Mouse (Mus musculus): ENCODE data around the gene Gm43064.
"Not testable (repeated sequence)": the region's sequence is repeated elsewhere in the genome, so short reads cannot be mapped to it uniquely, and the experiment has no call there.

Gm43064 gene

DNA sequence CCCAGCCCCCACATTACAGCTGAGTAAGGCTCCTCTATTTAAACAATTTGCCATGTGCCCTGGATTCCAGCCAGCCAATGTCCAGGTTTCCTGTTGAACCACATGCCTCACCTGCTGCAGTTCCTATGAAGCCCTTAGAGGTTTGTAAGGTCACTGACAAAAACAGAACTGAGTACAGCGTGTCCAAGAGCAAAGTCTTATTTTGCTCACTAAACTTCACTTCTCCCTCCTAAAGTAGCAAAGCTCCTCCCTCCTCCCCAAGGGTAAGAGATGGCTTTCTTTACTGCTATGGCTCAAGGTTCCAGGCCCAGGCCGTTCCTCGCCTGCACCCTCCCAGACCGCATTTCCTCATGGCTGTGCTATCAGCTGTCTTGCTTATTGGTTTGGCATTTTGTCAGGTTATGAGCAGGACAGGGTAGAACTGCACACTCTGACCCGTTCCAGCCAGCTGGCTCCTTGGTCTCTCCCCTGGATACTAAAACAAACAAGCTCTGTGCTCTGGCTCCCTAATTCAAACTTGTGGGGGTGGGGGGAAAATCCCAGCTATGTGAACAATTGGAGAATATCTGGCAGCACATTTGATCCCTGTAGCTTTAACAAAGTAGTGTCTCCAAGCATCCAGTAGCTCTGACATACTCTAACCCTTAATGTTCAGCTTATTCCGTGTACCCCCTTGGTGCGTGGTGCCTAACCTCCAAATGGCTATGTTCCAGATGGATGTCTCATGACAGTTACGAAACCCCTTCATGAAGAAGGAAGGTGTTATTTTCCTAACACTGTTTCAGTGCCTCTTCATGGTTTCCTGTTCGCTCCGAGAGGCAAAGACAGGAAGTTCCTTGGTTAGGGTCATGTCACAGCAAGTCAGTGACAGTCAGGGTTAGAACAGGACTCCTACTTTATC is 7.5 kb upstream of the Gm43064 start:
- peak; percentile 64 to 76 for DNase-seq (ENCODE audit: low spot score in 2 of 2)

DNA sequence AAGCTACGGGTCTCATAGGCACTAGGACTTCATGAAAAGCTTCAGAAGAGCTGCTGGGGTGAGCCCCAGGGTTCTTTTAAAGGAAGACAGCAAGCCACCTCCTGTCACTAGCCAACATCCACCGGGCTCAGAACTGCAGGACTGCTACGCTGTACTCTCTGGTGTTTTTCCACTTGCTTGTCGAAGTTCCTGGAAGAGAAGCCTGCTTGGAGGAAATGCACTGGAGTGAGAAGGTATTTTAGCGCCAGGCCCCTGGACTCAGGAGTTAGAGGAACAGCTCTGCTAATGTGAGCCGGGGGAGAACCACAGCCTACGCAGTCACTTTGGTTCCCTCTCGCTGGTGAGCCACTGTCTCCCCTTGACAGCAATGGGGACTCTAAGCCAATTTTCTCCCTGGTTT is 6.5 kb upstream of the Gm43064 start:
- DNase-seq (ENCODE audit: low spot score in 2 of 2), result peak in 1 of 2 experiments; percentile 34

- DNase-seq (ENCODE audit: low spot score in 2 of 2), result no peak
Measured at GRCm38 (mm10) chr3:103805671-103806070, 3.7 kb upstream of the Gm43064 start.

DNA sequence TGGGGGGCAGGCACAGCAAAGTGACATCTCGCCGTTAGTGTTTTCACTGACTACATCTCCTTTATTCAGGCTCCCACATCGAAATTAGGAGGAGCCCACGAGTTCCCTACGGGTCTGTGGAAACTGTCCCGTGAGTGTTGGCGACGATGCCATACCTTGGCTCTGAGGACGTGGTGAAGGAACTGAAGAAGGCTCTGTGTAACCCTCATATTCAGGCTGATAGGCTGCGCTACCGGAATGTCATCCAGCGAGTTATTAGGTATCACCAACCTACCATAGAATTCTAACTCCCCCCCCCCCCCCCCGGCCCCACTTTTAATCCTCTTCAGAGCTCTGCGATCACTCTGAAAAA is 402 bp downstream of the Gm43064 start:
- DNase-seq (ENCODE audit: low spot score in 2 of 2), result no peak

DNA sequence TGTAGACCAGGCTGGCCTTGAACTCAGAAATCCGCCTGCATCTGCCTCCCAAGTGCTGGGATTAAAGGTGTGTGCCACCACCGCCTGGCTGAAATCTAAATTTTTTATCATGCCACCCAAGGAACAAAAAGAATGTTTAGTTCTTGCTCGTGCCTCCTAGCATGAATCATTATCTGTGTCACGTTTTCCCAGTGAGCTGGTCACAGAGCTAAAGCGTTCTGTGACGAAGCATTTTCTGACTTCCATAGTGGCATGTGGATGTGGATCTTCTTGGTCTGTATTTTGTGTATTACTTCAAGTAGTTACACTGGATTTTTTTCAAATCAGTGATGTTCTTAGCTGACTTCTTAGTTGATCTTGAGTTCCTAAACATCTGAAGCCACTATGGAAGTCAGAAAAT is 1.6 kb downstream of the Gm43064 start:
- DNase-seq (ENCODE audit: low spot score in 2 of 2), result no peak

DNA sequence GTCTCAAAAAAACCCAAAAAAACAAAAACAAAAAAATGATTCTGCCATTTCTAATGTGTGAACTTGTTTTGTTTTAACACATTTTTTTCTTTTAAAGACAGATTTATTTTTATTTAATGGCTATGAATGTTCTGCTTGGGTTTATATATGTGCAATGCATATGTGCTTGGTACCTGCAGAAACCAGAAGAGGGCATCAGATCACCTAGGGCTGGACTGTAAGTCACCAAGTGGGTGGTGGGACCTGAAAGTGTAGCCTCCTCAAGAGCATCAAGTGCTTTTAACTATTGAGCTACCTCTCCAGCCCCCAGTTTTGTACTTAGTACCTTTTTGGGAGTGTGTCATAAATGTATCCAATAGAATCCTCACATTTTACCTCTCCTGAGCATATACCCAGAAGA is 18.2 kb downstream of the Gm43064 start:
- no peak for DNase-seq (ENCODE audit: low spot score in 2 of 2)

GRCm38 (mm10) chr3:103829036-103829435 is 19.7 kb downstream of the Gm43064 start:
- DNase-seq (ENCODE audit: low spot score in 2 of 2), result no peak

DNA sequence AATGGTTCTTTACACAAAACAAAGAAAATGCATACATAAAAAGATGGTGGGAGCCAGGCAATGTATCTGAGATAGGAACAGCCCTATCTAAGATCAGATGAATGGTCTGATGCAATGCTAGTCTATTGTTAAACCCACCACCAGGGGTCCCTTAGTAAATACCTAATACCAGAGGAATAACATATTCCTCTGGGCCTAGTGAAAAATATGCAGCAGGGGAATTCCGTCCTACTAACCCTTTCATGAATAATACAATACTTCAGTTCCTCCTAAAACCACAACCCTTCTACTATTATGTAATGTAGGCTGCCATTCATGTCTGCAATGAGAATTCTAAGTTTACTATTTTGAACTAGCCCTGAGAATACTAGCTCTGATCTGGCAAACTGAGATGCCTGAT is 21.3 kb downstream of the Gm43064 start:
- DNase-seq (ENCODE audit: low spot score in 2 of 2), result not testable (repeated sequence)

- DNase-seq (ENCODE audit: low spot score in 2 of 2), result no peak
Measured at GRCm38 (mm10) chr3:103831146-103831545, 21.8 kb downstream of the Gm43064 start.

GRCm38 (mm10) chr3:103832426-103832825 is 23.1 kb downstream of the Gm43064 start, which contains the start of gene Bcl2l15:
TSS of gene Bcl2l15 (plus strand) at chr3:103832601.
- no peak for DNase-seq (ENCODE audit: low spot score in 2 of 2)

DNA sequence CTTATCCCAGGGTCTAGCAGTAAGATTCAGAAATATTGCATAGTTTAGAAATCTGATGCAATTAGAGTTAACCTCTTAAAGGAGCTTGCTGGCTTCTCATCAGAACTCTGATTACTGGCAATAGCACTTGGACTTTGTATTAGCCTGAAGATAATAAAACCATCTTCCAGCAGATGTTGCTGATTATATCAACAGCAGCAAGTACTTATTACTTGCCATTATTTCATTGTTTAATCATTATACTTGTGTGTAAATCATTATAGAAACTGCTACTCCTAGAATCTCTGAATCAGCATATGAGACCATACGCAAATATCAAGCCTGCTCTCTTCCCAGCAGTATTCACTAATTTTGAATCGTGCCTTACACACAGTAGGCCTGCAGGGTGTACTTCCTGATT is 24.6 kb downstream of the Gm43064 start:
- DNase-seq (ENCODE audit: low spot score in 2 of 2), result no peak

GRCm38 (mm10) chr3:103835272-103835950 is 26.0 kb downstream of the Gm43064 start:
- no peak for DNase-seq (ENCODE audit: low spot score in 2 of 2)

DNA sequence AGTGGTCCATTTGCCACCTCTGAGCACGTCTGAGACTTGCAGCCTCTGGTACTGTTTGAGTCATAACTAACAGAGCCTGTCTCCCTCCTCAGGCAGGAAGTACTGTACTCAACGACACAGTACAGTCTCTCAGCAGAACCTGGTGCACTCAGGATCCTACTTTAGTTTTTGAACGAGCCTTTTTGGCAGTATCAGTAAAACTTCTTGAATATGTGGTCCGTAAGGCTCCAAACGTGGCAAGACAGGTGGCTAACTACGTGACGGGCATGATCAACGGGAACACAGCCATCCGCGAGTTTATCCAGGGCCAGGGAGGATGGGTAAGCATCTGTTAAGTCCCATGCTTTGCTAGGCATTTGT is 26.6 kb downstream of the Gm43064 start:
- no peak for DNase-seq (ENCODE audit: low spot score in 2 of 2)

DNA sequence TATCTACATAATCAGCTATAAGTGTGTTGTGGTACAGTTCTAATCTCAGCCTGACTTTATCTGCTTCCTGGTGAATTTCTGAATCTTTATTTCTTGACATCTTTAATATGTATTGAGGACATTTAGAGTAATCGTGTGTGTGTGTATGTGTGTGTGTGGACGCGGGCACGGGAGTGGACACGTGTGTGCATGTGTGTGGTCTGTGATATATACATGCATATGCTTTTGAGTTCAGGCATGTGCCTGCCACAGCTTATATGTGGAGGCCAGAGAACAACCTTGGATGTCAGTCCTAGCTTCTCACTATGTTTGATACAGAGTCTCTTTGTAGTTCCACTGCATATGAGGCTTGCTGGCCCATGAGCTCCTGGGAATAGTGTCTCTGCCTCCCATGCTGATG is 27.1 kb downstream of the Gm43064 start:
- no peak for DNase-seq (ENCODE audit: low spot score in 2 of 2)

- DNase-seq (ENCODE audit: low spot score in 2 of 2), result no peak
Measured at GRCm38 (mm10) chr3:103839711-103840110, 30.3 kb downstream of the Gm43064 start.

GRCm38 (mm10) chr3:103840195-103840594 is 30.8 kb downstream of the Gm43064 start:
- not testable (repeated sequence) for DNase-seq (ENCODE audit: low spot score in 2 of 2)

- DNase-seq (ENCODE audit: low spot score in 2 of 2), result not testable (repeated sequence)
Measured at GRCm38 (mm10) chr3:103840946-103841345, 31.6 kb downstream of the Gm43064 start.

- DNase-seq (ENCODE audit: low spot score in 2 of 2), result no peak
Measured at GRCm38 (mm10) chr3:103850644-103851363, 41.4 kb downstream of the Gm43064 start.

GRCm38 (mm10) chr3:103851481-103851880 is 42.1 kb downstream of the Gm43064 start:
- no peak for DNase-seq (ENCODE audit: low spot score in 2 of 2)

- DNase-seq (ENCODE audit: low spot score in 2 of 2), result no peak
Measured at GRCm38 (mm10) chr3:103851882-103852281, 42.5 kb downstream of the Gm43064 start.

GRCm38 (mm10) chr3:103852565-103853299 is 43.4 kb downstream of the Gm43064 start:
- peak; percentile 51 to 85 for DNase-seq (ENCODE audit: low spot score in 2 of 2)

GRCm38 (mm10) chr3:103853804-103854203 is 44.4 kb downstream of the Gm43064 start:
- no peak for DNase-seq (ENCODE audit: low spot score in 2 of 2)

All from spleen, postnatal 10 days (tissue).